Mouse (Mus musculus) liver, postnatal 0 days (tissue): ENCODE results near the gene Ndufs8.

Experiments
- CTCF ChIP-seq: sonication (generic); IDR thresholded peaks from 2 replicates; pipeline ENCODE4 v1.5.1; 2016; ENCODE audit warnings: antibody characterized with exemption, low read depth
- EP300 ChIP-seq: IDR thresholded peaks from 2 replicates; pipeline ENCODE4 v1.6.1; 2016; ENCODE audit warnings: antibody characterized with exemption, low read depth, mild to moderate bottlenecking

GRCm38 (mm10) chr19:3897557-3897956, 15.0 kb downstream of the Ndufs8 start:
- TF ChIP-seq CTCF, result no peak
- TF ChIP-seq EP300, result no peak
